Mouse (Mus musculus) common myeloid progenitor, adult 5-6 weeks (primary cell): ENCODE data around the gene Mrpl2. TPM values are rescaled to one million over a fixed set of nuclear protein-coding genes. Genes with fewer than 3 reads are reported as not detected.

Experiments used
- ATAC-seq: replicated peaks from 2 replicates; pipeline ENCODE4 v1.8.0; 2016; ENCODE audit warnings: low read depth, mild to moderate bottlenecking, moderate TSS enrichment, inconsistent platforms; ENCODE audit not compliant: poor library complexity, severe bottlenecking
- total RNA-seq: library from RNA; stranded (forward); fragments of 200-1000, 187-1606 nt; gene quantifications from 2 replicates; pipeline ENCODE4 v1.2.3, GENCODE M21; 2017

Gene Mrpl2
- total RNA-seq, 1 experiment from 2014 or later = 113 TPM

- ATAC-seq = no peak
Observed at GRCm38 (mm10) chr17:46656054-46656453, 10.0 kb downstream of the Mrpl2 start.

DNA sequence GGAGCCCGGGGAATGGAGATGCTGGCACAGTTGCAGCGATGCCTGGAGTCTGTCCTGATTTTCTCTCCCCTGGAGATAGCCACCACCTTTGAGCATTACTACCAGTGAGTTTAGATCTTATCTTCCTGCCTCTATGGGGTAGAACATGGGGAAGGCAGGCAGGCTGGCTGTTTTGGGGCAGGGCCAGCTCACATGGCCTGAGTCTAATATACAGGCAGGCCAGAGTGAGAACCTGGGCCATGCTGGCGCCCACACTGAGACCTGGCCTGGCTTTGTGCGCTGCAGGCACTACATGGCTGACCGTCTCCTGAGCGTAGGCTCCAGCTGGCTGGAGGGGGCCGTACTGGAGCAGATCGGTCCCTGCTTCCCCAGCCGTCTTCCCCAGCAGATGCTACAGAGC, 15.3 kb downstream of the Mrpl2 start:
- no peak for ATAC-seq

DNA sequence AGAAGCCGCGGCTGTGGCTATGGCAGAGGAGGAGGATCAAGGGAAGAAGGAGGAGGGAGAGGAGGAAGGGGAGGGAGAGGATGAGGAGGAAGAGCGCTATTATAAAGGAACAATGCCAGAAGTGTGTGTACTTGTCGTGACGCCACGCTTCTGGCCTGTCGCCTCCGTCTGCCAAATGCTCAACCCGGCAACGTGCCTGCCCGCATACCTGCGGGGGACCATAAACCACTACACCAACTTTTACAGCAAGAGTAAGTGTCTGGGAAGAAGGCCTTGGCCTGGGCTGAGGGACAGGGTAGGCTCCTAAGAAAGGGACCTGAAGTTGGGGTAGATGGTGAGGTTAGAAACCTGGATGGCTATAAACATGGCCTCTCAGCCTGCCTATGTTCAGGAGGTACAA, 16.0 kb downstream of the Mrpl2 start:
- ATAC-seq = no peak

DNA sequence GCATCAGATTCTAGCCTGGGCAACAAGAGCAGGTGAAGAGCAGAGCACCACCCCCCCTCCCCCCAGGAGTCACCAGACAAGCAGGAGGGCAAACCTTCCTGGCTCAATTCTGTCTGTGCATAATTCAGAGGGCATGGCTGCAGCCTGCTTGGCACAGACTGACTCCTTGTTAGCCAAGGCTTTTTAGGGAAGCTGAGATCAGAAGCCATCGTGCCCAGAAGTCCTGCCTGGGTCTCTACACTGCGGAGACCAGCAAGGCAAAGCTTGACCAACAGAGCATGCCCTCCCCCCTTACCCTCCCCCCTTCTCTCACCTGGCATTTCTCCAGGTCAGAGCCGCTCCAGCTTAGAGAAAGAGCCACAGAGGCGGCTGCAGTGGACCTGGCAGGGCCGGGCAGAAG, 16.7 kb downstream of the Mrpl2 start:
- no peak for ATAC-seq

- ATAC-seq = no peak
Observed at GRCm38 (mm10) chr17:46667712-46668111, 21.7 kb downstream of the Mrpl2 start.

- no peak for ATAC-seq
Observed at GRCm38 (mm10) chr17:46669911-46670310, 23.9 kb downstream of the Mrpl2 start.

DNA sequence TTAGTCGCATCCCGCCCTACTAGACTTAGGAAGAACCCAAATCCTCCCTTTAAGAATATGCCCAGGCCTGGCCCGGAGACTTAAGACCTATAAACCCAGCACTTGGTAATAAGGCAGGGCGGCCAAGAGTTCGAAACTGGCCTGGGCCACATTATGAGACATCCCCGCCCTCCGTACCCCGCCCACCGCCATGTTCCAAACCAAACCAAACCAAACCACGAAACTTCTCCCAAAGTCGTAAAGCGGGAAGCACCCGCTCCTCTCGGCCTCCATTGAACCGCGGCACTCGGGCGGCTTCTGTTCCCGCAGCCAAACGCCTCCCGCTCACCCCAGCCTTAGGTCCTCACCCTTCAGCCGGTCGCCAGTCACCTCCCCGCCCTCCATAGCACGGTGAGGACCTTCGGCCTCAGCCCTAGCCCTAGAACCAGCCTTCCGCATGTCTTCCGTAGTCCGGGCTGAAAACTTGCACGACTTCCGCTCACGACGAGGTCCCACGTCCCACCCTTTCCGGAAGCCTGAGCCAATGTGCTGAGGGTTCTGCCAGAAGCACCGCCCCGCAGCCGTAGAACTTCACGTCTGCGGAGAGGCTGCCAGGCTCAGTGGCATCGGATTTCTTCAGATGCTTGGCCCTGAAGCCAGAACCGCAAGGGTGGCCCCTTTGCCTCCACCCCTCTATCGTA, 28.0 kb downstream of the Mrpl2 start, which contains the start of gene Rrp36:
Gene Rrp36, minus strand, starts transcription at position 503 of the 680 bp plus-strand sequence.
- ATAC-seq = peak; percentile 97

DNA sequence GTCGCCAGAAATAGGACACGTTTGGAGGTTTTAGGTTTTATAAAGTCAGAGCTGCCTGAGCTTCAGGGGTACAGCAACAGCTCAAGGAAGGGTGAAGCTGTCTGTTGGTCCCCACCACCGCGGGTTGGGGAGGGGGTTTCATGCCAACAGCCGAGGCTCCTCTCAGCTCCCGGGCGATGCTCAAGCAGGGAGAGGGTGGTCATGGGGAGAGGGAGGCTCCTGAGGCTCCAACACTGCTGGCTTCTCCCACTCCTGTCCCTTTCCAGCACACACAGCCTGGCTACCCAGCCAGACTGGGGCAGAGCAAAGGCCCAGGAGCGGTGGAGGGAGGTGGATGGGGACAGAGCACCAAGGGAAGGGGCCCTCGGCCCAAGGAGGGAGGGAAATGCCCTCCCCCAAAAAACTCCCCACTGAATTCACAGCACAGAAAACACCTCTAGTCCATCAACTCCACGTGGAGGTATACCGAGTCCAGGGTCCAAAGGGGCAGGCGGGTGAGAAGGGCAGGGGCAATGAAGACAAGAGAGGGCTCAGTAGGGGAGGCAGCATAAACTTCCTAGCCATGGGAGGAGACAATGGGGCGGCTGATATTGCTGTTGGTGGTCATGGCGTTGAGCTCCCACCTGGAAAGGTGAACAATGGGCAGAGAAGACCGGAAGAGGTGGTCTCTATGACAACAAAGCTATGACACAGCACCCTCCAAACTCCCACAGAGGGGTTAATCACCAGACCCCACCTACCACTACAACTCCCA, 28.7 kb downstream of the Mrpl2 start:
- no peak for ATAC-seq

- ATAC-seq = no peak
Observed at GRCm38 (mm10) chr17:46678416-46678815, 32.4 kb downstream of the Mrpl2 start, which contains the start of gene Mea1. Gene Mea1 (plus strand): TSS chr17:46678793.

- ATAC-seq = no peak
Observed at GRCm38 (mm10) chr17:46678911-46679310, 32.9 kb downstream of the Mrpl2 start.

DNA sequence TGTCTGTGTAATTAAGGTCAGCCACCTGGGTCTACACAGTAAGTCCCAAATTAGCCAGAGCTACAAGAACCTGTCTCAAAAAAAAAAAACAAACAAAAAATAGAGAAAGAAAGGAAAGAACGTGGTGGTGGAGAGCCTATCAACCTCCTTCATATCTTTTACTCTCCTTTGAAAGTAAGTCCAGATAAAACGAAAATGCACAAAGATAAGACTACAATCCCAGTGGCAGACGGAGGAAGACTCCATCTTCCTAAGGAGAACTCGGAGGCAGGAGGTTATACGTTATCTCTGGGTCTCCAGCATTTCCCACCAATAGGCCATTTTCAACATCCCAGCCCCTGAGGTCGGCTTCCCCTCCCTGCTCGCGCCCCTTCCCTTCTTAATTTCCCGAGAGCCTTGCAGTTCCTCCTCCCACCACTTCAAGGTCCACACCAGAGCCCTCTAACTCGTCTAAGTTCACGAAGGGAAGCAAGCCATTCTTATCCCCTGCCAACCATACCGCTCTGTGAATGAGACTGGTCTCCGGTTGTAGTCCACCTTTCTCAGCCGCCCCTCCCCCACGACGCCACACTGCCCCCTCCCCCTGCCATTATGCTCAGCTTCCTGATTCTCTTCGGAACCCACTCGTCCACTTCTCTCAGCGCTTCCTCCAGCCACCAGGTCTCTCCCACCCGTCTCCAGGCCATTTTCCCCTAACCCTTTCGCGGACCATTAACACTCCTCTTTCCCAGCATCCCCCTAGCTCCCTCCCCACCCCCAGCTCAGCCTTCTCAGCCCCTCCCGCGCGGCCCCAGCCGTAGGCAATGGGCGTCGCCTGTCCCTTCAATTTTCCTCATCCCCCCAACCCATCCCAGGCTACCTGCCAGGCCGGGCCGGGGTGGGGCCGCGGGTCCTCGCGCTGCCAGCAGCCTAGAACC, 34.1 kb downstream of the Mrpl2 start:
- peak; percentile 42 for ATAC-seq

DNA sequence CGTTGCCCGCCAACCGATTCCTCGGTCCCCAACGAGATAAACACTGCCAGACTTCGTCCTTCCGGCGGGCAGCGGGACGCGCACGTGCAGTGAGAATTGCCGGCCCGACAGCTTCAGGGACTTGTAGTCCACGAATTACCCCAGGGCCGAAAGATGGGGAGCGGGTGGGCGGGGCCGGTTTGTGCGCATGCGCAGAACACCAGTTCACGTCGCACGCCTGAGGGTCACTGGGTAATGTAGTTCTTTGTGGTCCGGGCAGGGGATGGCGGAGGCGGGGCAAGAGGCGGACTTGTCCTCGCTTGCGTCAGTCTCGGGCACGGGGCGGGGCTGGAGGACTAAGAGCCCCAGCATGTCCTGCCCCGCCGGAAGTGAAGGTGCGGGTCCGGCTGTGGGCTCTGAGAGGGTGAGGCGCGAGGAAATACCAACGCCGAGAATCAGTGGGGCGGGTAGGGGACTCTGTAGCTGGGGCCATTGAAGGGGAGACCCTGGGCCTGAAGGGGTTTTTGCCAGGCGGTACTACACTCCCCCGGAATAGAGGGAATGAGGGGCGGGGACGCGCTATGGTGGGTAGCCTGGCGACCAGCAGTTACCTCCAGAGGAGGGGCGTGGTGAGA, 34.8 kb downstream of the Mrpl2 start, which contains the start of gene Klhdc3:
Gene Klhdc3, minus strand, starts transcription at position 155 of the 614 bp plus-strand sequence.
- peak; percentile 95 for ATAC-seq

DNA sequence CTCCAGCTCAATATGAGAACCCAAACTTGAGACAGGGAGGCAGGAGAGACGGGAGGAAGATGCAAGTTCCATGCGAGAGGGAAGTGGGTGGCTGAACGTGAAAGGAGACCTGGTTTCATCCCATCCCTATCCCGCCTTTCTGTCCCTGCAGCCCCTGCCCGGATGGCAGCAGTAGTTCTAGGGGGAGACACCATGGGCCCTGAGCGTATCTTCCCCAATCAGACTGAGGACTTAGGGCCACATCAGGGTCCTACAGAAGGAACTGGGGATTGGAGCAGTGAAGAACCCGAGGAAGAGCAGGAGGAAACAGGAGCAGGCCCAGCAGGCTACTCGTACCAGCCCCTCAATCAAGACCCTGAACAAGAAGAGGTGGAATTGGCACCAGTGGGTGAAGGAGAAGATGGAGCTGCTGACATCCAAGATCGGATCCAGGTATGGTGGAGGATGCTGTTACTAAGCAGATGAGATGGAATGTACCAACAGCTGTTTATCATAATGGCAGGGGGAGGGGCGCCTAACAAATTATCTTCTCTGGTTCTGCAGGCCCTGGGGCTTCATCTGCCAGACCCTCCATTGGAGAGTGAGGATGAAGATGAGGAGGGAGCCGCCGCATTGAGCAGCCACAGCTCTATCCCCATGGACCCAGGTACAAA, 35.6 kb downstream of the Mrpl2 start:
- ATAC-seq = no peak

GRCm38 (mm10) chr17:46682654-46683389, 36.8 kb downstream of the Mrpl2 start:
- ATAC-seq = no peak

DNA sequence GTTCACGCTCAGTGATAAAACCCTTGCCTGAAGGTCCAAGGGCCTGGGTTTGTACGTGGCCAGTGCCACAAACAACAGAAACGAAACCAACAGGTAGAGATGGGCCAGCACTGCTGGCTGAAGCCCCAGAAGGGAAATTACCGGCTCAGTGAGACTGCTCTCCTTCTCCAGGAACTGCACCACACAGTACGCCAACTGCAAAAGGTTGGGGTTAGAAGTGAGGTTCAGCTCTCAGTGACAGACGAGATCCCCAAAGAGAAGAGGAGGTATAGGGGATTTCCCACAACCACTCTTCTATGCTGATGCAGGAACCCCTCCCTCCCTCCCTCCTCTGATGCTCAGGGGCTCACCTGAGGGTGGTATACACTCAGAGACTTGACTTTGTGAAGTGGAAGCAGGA, 39.9 kb downstream of the Mrpl2 start:
- no peak for ATAC-seq

- ATAC-seq = no peak
Observed at GRCm38 (mm10) chr17:46690665-46691064, 44.6 kb downstream of the Mrpl2 start.

- no peak for ATAC-seq
Observed at GRCm38 (mm10) chr17:46691390-46691789, 45.4 kb downstream of the Mrpl2 start.

DNA sequence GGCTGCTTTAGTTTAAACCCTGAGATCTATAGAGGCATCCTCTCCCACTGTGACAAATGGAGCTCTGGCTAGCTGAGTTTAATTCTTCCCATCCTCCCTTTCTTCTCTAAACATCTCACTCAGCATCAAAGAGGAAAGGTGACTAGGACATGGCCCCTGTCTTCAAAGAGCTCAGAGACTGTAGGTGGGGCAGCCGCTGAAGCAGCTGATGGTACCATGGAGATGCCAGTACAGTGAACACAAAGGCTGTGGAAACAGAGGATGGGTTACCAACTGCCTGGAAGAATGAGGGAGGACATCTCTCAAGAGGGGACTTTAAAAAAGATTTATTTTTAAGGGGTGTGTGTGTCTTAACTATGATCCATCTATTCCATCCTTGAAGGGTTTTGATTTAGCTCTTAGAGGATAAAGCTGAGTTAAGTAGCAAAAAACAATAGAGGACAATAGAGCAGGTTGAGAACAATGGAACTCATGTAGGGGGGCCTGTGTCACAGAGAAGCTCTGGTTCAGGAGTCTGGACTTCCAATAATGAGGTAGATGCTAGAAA, 48.6 kb downstream of the Mrpl2 start:
- no peak for ATAC-seq

- no peak for ATAC-seq
Observed at GRCm38 (mm10) chr17:46698515-46698914, 52.5 kb downstream of the Mrpl2 start.
